In the genomic region with DNA sequence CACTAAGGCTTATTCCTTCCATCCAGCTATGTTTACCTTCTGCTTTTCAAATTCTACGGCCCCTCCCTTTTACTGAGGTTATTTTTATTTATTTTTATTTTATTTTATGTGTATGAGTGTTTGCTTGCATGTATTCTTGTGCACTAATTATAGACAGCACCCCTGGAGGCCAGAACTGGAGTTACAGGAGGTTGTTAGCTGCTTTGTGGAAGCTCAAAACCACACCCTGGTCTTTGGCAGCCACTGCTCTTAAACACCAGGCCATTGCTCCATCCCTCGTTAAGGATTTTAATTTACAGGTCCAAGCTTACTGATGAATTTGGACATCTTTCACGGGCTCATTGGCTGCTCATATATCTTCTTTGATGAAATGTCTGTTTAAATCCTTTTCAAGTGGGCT, we compare ENCODE assay signal across 11 mouse cellular contexts. TPM values are rescaled to one million over a fixed set of nuclear protein-coding genes. Genes with fewer than 3 reads are reported as not detected.
DNase-seq lines count a peak whose midpoint lies in the region; ATAC-seq and TF ChIP-seq lines count a peak whose summit lies in the region.
"Had no signal": no experiment of that assay in that cellular context is flagged by ENCODE, and none has a peak within 500 bp of the region (broad histone marks: within the 10 kb centered on the region; RNA-seq: fewer than 3 reads in every experiment).

No protein-coding gene starts in this region.

- no peak overlapping the region for H3K9ac ChIP-seq in liver, adult 2 months (ENCODE audit: low read depth, low read length)
- no peak overlapping the region for H3K9ac ChIP-seq in liver, embryonic 12.5 days
- H3K9ac ChIP-seq: embryonic facial prominence, embryonic 15.5 days had no signal

- no peak for ATAC-seq in liver, embryonic 12.5 days
- peak; percentile 57; the same call in 1 of the 2 replicates for ATAC-seq in monocyte, adult 5-6 weeks (replicated peaks; ENCODE audit: insufficient number of reproducible peaks, low FRiP score, low TSS enrichment, poor library complexity, severe bottlenecking)

- H3K4me2 ChIP-seq in liver, embryonic 12.5 days = no peak overlapping the region
- H3K4me2 ChIP-seq: embryonic facial prominence, embryonic 15.5 days; heart, embryonic 11.5 days had no signal

- no peak for DNase-seq in cerebellum, adult 2 months
- DNase-seq in cerebellum, adult 9-11 months = no peak
- no peak for DNase-seq in liver, adult 2 months (ENCODE audit: extremely low read depth, low read depth, low spot score)
- DNase-seq in brain, adult 2 months (ENCODE audit: low read depth, low spot score) = peak; percentile 33
- no peak for DNase-seq in layer of hippocampus, postnatal 25 days (ENCODE audit: extremely low spot score in 1 of 2, low spot score in 1 of 2)
- no peak for DNase-seq in left cerebral cortex, adult 18-20 months (ENCODE audit: low spot score in 2 of 2)
- DNase-seq: thymus, adult 18-20 months had no signal

- H3K27me3 ChIP-seq in cerebellum, adult 2 months (ENCODE audit: control insufficient read depth, insufficient read depth, low read length) = no peaks in the 10 kb centered on the region
- H3K27me3 ChIP-seq in liver, adult 2 months (ENCODE audit: control insufficient read depth, insufficient read depth, low read length) = no peaks in the 10 kb centered on the region
- H3K27me3 ChIP-seq in liver, embryonic 12.5 days (replicated peaks) = no peaks in the 10 kb centered on the region
- H3K27me3 ChIP-seq: embryonic facial prominence, embryonic 15.5 days had no signal

- 0 out of 2 replicates have a peak, but pooled peaks have one; percentile 3 for TF ChIP-seq CTCF in cerebellum, adult 2 months (IDR thresholded peaks at IDR 0.05; ENCODE audit: borderline replicate concordance, insufficient read depth, low read depth, low read length)
- TF ChIP-seq CTCF in liver, adult 2 months (IDR thresholded peaks at IDR 0.05; ENCODE audit: low read depth, low read length) = 0 out of 2 replicates have a peak, but pooled peaks have one; percentile 30

- no peak for TF ChIP-seq POLR2A in cerebellum, adult 2 months (IDR thresholded peaks at IDR 0.05; ENCODE audit: borderline replicate concordance, insufficient read depth, low read length)
- TF ChIP-seq POLR2A in liver, adult 2 months (IDR thresholded peaks at IDR 0.05; ENCODE audit: extremely low read depth, insufficient read depth, low read length) = no peak

- H3K79me2 ChIP-seq in liver, adult 2 months (ENCODE audit: control insufficient read depth, insufficient read depth, low read length) = no peaks in the 10 kb centered on the region

- H3K9me3 ChIP-seq in liver, embryonic 12.5 days (replicated peaks) = no peaks in the 10 kb centered on the region
- H3K9me3 ChIP-seq: embryonic facial prominence, embryonic 15.5 days had no signal

- 64% methylated on average over 3 of the region's 3 CpGs for WGBS in cerebellum, adult 2 months
- WGBS in liver, adult 2 months = 62% methylated on average over 3 of the region's 3 CpGs
- 32% methylated on average over 3 of the region's 3 CpGs for WGBS in liver, embryonic 12.5 days (ENCODE audit: insufficient replicate concordance)

- no peak overlapping the region for H3K4me3 ChIP-seq in cerebellum, adult 2 months (replicated peaks; ENCODE audit: insufficient read depth, low read depth, low read length)
- no peak overlapping the region for H3K4me3 ChIP-seq in liver, adult 2 months (ENCODE audit: insufficient read depth, low read depth, low read length)
- no peak overlapping the region for H3K4me3 ChIP-seq in liver, embryonic 12.5 days
- H3K4me3 ChIP-seq: embryonic facial prominence, embryonic 15.5 days had no signal

- H3K4me1 ChIP-seq in cerebellum, adult 2 months (ENCODE audit: control insufficient read depth, insufficient read depth, low read length) = no peaks in the 10 kb centered on the region
- H3K4me1 ChIP-seq in liver, adult 2 months (ENCODE audit: control insufficient read depth, insufficient read depth, low read length) = peaks cover 6% of the 10 kb centered on the region; the same call in 1 of the 2 replicates
- no peaks in the 10 kb centered on the region for H3K4me1 ChIP-seq in liver, embryonic 12.5 days
- H3K4me1 ChIP-seq: embryonic facial prominence, embryonic 15.5 days had no signal

- H3K27ac ChIP-seq in cerebellum, adult 2 months (ENCODE audit: insufficient read depth, low read length) = no peak overlapping the region
- no peak overlapping the region for H3K27ac ChIP-seq in liver, adult 2 months (replicated peaks; ENCODE audit: insufficient read depth, low read depth, low read length)
- no peak overlapping the region for H3K27ac ChIP-seq in liver, embryonic 12.5 days
- H3K27ac ChIP-seq: embryonic facial prominence, embryonic 15.5 days had no signal

- no peaks in the 10 kb centered on the region for H3K36me3 ChIP-seq in liver, adult 2 months (ENCODE audit: control insufficient read depth, insufficient read depth, low read length)
- no peaks in the 10 kb centered on the region for H3K36me3 ChIP-seq in liver, embryonic 12.5 days
- H3K36me3 ChIP-seq: embryonic facial prominence, embryonic 15.5 days had no signal

RNA-seq across cellular contexts. Expression of gene Mocs1, which starts 14.6 kb away (rescaled TPM):
- 14.4 and 17.0 TPM in 2 replicates for polyA plus RNA-seq in cerebellum, adult 2 months (2012; rRNA removed)
- total RNA-seq in liver, adult 2 months (2014; rRNA removed) = 46.1 and 50.6 TPM in 2 replicates
- 124 and 125 TPM in 2 replicates for polyA plus RNA-seq in liver, adult 2 months (2012; rRNA removed)
- 6.5 and 9.4 TPM in 2 replicates for polyA plus RNA-seq in liver, embryonic 12.5 days (2016; fragmentation: Nextera tagmentation; extraction: Ambion mirVana)
- 15.6 to 19.8 TPM (median 19.3 TPM) in 3 replicates for total RNA-seq in monocyte, adult 5-6 weeks (2017)
- total RNA-seq in layer of hippocampus, postnatal 25 days (2021) = 10 to 100 TPM; 12.9 to 13.7 TPM
- 10 to 100 TPM; 14.6 to 15.2 TPM for total RNA-seq in left cerebral cortex, adult 18-20 months (2021)
